Mouse (Mus musculus) erythroblast, adult 5-6 weeks (primary cell): ENCODE measurements around the gene Gm12569. TPM values are rescaled to one million over a fixed set of nuclear protein-coding genes. Genes with fewer than 3 reads are reported as not detected.

ENCODE experiments used
- total RNA-seq, 2 experiments: library from RNA; stranded (forward) in 1 of 2; stranded (reverse) in 1 of 2; fragments of 150-400 nt in 1 of 2; fragments of 200-764, 138-1000 nt in 1 of 2; gene quantifications; 2 replicates each; pipeline versions ENCODE4 v1.2.3 to v1.2.4; 2015 to 2017; ENCODE audit warnings: low replicate concordance in 2 of 2

Gm12569 gene
- total RNA-seq, 2 experiments from 2014 or later: not detected

Other genes starting within 250 kb of the Gm12569 start
- not detected in 2 replicates for gene Olfr1377, start 238.5 kb upstream of the Gm12569 start, total RNA-seq (2015; ENCODE audit: low replicate concordance)
- not detected in 2 replicates for gene Olfr1377, start 238.5 kb upstream of the Gm12569 start, total RNA-seq (2017; ENCODE audit: low replicate concordance)
- gene Olfr51, start 216.9 kb upstream of the Gm12569 start, total RNA-seq (2015; ENCODE audit: low replicate concordance): not detected in 2 replicates
- gene Olfr51, start 216.9 kb upstream of the Gm12569 start, total RNA-seq (2017; ENCODE audit: low replicate concordance): not detected in 2 replicates
- not detected in 2 replicates for gene Olfr54, start 206.2 kb upstream of the Gm12569 start, total RNA-seq (2015; ENCODE audit: low replicate concordance)
- not detected in 2 replicates for gene Olfr54, start 206.2 kb upstream of the Gm12569 start, total RNA-seq (2017; ENCODE audit: low replicate concordance)
- gene Olfr1375, start 172.4 kb upstream of the Gm12569 start, total RNA-seq (2015; ENCODE audit: low replicate concordance): not detected in 2 replicates
- gene Olfr1375, start 172.4 kb upstream of the Gm12569 start, total RNA-seq (2017; ENCODE audit: low replicate concordance): not detected in 2 replicates
- gene Zfp354a, start 161.2 kb upstream of the Gm12569 start, total RNA-seq (2015; ENCODE audit: low replicate concordance): 0.21 TPM in 1 of 2 replicates, not detected in the other
- not detected in 2 replicates for gene Zfp354a, start 161.2 kb upstream of the Gm12569 start, total RNA-seq (2017; ENCODE audit: low replicate concordance)
- 117 and 126 TPM in 2 replicates for gene Clk4, start 41.3 kb downstream of the Gm12569 start, total RNA-seq (2015; ENCODE audit: low replicate concordance)
- 186 and 226 TPM in 2 replicates for gene Clk4, start 41.3 kb downstream of the Gm12569 start, total RNA-seq (2017; ENCODE audit: low replicate concordance)
- gene BC049762, start 42.6 kb downstream of the Gm12569 start, total RNA-seq (2015; ENCODE audit: low replicate concordance): not detected in 2 replicates
- not detected in 2 replicates for gene BC049762, start 42.6 kb downstream of the Gm12569 start, total RNA-seq (2017; ENCODE audit: low replicate concordance)
- not detected in 2 replicates for gene Col23a1, start 69.4 kb downstream of the Gm12569 start, total RNA-seq (2015; ENCODE audit: low replicate concordance)
- 0.09 and 0.14 TPM in 2 replicates for gene Col23a1, start 69.4 kb downstream of the Gm12569 start, total RNA-seq (2017; ENCODE audit: low replicate concordance)